Mouse (Mus musculus) hindbrain, embryonic 14.5 days (tissue): ENCODE results near the gene Slf2. TPM values are rescaled to one million over a fixed set of nuclear protein-coding genes. Genes with fewer than 3 reads are reported as not detected.

ENCODE experiments used
- ATAC-seq: fragments of 200-750 bp; cut with Nextera tagmentation; 2 replicates; pipeline ENCODE4 v1.8.0; 2017; ENCODE audit warnings: moderate number of reproducible peaks, mild to moderate bottlenecking, moderate TSS enrichment, moderate library complexity; ENCODE audit not compliant: low FRiP score
- DNase-seq: peaks from one replicate; pipeline ENCODE4 v3.0.0-alpha.2; 2015; ENCODE audit warnings: low spot score
- H3K27ac ChIP-seq: fragments of 300-500 bp; sonication (generic); 2 replicates; pipeline ENCODE4 v1.5.1; 2014; ENCODE audit warnings: mild to moderate bottlenecking, moderate library complexity
- H3K27me3 ChIP-seq: fragments of 300-500 bp; sonication (generic); 2 replicates; pipeline ENCODE4 v1.6.1; 2014; ENCODE audit warnings: mild to moderate bottlenecking, low read length, mixed read lengths; ENCODE audit not compliant: control insufficient read depth, insufficient read depth
- H3K36me3 ChIP-seq: fragments of 300-500 bp; sonication (generic); replicated peaks from 2 replicates; pipeline ENCODE4 v1.6.1; 2014; ENCODE audit not compliant: control insufficient read depth, insufficient read depth
- H3K4me1 ChIP-seq: fragments of 300-500 bp; sonication (generic); replicated peaks from 2 replicates; pipeline ENCODE4 v1.6.1; 2014; ENCODE audit warnings: antibody characterized with exemption, low read length, mixed read lengths; ENCODE audit not compliant: control insufficient read depth, insufficient read depth
- H3K4me2 ChIP-seq: fragments of 300-500 bp; sonication (generic); replicated peaks from 2 replicates; pipeline ENCODE4 v1.6.1; 2014; ENCODE audit warnings: mild to moderate bottlenecking, moderate library complexity
- H3K4me3 ChIP-seq: fragments of 300-500 bp; sonication (generic); replicated peaks from 2 replicates; pipeline ENCODE4 v1.5.1; 2014; ENCODE audit warnings: mild to moderate bottlenecking, low read length
- H3K9ac ChIP-seq: fragments of 300-500 bp; sonication (generic); 2 replicates; pipeline ENCODE4 v1.6.1; 2014
- H3K9me3 ChIP-seq: fragments of 300-500 bp; sonication (generic); 2 replicates; pipeline ENCODE4 v1.6.1; 2016; ENCODE audit warnings: low read length; ENCODE audit not compliant: control insufficient read depth
- WGBS: fragments of 180-500 bp; shearing (Covaris S2); extraction: QIAGEN DNeasy Blood & Tissue Kit; methylation state at CpG from one replicate; pipeline ENCODE4 v1.1.7; 2014; 5-methylcytosine and 5-hydroxymethylcytosine counted together
- polyA plus RNA-seq: library from polyadenylated mRNA; unstranded; fragments of >200 nt; fragmentation: Nextera tagmentation; extraction: Ambion mirVana; gene quantifications from 2 replicates; pipeline ENCODE4 v1.2.1, GENCODE M21; 2014

Gene Slf2
- polyA plus RNA-seq, 1 experiment from 2014 or later = 34.8 TPM

DNA sequence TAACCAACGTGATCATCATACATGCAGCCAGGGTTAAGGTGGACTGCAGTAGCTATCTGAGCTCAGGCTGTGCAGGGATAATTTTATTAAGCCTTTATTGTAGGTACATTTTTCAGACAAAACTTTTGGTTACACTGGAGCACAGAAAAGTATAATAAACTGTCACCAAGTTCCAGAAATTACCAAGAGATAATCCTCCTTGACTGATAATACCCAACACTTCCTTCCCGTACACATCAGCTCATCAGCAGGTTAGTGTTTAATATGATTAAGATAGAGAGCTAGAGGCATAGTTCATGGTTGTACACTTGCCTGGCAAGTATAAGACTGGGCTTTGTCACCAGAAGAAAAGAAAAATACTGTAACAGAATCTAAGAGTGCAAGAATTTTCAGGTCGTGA, 37.4 kb downstream of the Slf2 start:
- no peak overlapping the region for H3K9ac ChIP-seq
- 93% methylated on average over 3 of the region's 3 CpGs for WGBS
- H3K27me3 ChIP-seq = no peaks in the 10 kb centered on the region
- H3K9me3 ChIP-seq = no peaks in the 10 kb centered on the region
- no peaks in the 10 kb centered on the region for H3K4me1 ChIP-seq
- DNase-seq (no peak), ATAC-seq (no peak)
- H3K4me3 ChIP-seq = no peak overlapping the region
- H3K4me2 ChIP-seq = no peak overlapping the region
- no peak overlapping the region for H3K27ac ChIP-seq
- H3K36me3 ChIP-seq = peaks cover 93% of the 10 kb centered on the region

DNA sequence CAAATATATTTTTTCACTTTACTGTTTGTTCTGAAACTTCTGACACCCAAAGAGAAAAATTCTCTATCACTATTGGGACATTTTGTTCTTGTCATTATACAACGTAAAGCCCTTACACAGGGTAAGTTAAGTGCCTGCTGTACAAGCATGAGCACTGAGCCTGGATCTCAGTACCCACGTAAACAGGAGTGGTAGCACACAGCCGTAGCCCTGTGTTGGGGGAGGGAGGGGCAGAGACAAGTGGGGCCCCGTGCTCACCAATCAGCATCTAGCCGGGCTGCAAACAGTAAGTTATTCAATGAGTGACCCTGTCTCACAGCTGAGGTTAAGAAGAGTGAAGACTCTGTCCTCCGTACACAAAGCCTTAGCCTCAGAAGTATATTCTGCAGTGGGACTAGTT, 45.7 kb downstream of the Slf2 start:
- Histone ChIP-seq H3K9ac (no peak overlapping the region), H3K4me3 (no peak overlapping the region), H3K36me3 (peaks cover 97% of the 10 kb centered on the region), H3K27ac (no peak overlapping the region), H3K4me1 (no peaks in the 10 kb centered on the region), H3K9me3 (no peaks in the 10 kb centered on the region), H3K4me2 (no peak overlapping the region), H3K27me3 (no peaks in the 10 kb centered on the region)
- DNase-seq = no peak
- ATAC-seq = no peak
- 79% methylated on average over 6 of the region's 6 CpGs for WGBS

DNA sequence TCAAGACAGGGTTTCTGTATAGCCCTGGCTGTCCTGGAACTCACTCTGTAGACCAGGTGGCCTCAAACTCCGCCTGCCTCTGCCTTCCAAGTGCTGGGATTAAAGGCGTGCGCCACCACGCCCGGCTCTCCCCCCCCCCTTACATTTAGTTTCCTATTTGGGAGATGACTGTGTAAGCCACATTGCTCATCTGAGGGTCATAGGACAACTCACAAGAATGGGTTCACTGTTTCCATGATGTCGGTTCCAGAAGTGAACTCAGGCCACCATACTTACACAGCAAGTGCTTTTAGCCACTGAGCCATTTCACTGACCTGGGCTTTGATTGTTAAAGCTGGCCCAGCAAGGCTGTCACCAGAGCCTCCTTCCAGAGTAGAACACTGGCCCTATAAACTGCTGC, 46.2 kb downstream of the Slf2 start:
- Histone ChIP-seq H3K27ac (no peak overlapping the region), H3K27me3 (no peaks in the 10 kb centered on the region), H3K9ac (no peak overlapping the region), H3K4me1 (no peaks in the 10 kb centered on the region), H3K36me3 (peaks cover 97% of the 10 kb centered on the region), H3K9me3 (no peaks in the 10 kb centered on the region), H3K4me3 (no peak overlapping the region), H3K4me2 (no peak overlapping the region)
- ATAC-seq (no peak), DNase-seq (no peak)
- WGBS = 92% methylated on average over 6 of the region's 6 CpGs

DNA sequence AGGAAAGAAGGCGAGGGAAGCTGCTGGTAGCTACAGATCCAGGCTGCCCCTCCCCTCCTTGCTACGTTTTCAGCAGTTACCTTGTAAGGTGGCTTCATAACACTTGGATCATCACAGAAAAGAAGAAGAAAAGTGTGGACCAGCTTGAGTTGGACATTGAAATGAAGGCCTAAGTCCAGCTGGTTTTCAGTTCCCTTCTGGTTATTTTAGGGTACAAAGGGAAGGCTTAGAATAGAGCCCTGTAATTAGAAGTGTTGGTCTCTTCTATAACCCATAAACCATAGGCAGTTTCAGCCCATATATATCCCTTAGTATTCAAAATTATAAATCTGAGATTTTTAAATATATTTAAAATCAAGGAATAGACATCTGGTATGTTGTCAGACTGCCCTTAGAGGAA, 49.8 kb downstream of the Slf2 start:
- Histone ChIP-seq H3K27me3 (no peaks in the 10 kb centered on the region), H3K27ac (no peak overlapping the region), H3K36me3 (peaks cover 67% of the 10 kb centered on the region), H3K9me3 (no peaks in the 10 kb centered on the region), H3K4me1 (no peaks in the 10 kb centered on the region), H3K4me3 (no peak overlapping the region), H3K4me2 (no peak overlapping the region), H3K9ac (no peak overlapping the region)
- DNase-seq = no peak
- 96% methylated on average over 2 of the region's 2 CpGs for WGBS
- ATAC-seq = no peak

DNA sequence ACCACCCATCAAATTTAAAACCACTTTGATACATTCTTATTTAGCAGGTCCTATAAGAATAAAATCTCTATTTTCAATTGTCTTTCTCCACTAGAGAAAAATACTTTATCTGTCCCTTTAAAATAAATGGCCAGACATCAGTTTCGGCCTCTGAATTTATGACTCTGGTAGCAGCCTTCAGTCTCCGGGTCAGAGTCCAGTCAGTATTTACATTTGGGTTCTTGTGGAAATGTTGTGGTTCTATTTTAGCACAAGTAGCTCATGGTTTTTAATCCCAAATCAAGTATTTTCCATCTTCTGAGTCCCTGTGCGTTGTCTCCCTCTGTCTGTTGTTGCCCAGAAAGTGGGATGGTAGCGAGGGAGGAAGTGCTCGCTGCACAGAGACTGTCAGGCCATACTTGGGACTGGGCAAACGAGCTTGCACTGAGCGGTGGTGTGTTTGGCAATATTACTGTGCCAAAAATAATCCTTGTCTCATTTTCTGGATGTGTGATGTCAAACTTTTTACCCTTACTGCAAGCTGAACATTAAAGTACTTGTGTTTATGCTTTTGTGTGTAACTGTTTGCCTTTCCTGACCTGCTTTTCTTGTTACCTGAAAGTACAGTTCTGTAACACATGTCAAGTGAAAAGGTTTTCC, 51.6 kb downstream of the Slf2 start:
- no peaks in the 10 kb centered on the region for H3K4me1 ChIP-seq
- H3K9ac ChIP-seq = no peak overlapping the region
- 93% methylated on average over 7 of the region's 7 CpGs for WGBS
- peaks cover 49% of the 10 kb centered on the region for H3K36me3 ChIP-seq
- no peak overlapping the region for H3K4me2 ChIP-seq
- H3K27me3 ChIP-seq = no peaks in the 10 kb centered on the region
- H3K4me3 ChIP-seq = no peak overlapping the region
- H3K9me3 ChIP-seq = no peaks in the 10 kb centered on the region
- DNase-seq (no peak), ATAC-seq (no peak)
- no peak overlapping the region for H3K27ac ChIP-seq

DNA sequence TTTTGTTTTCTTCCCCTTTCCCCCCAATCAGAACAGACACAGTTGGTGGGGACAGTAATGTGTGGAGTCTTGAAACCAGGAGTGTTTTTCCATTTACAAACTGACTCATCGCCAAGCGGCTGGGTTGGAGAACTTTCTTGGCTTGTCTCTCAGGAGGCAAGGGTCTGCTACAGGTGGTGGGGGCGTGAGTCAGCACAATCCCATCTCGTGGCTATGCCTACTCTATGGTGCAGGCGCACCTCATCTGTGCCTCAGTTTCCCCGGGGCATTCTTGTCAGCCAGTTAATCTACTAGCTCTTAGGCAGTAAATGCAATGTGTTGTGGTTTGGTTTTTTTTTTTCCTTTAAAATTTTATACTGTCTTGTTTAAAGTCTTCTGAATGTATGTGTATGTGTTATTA, 52.4 kb downstream of the Slf2 start:
- Histone ChIP-seq H3K4me2 (no peak overlapping the region), H3K27me3 (no peaks in the 10 kb centered on the region), H3K9me3 (no peaks in the 10 kb centered on the region), H3K36me3 (peaks cover 41% of the 10 kb centered on the region), H3K27ac (no peak overlapping the region), H3K4me1 (peaks cover 2% of the 10 kb centered on the region; the same call in 1 of the 2 replicates), H3K9ac (no peak overlapping the region), H3K4me3 (no peak overlapping the region)
- no peak for DNase-seq
- ATAC-seq = no peak
- 95% methylated on average over 6 of the region's 6 CpGs for WGBS

DNA sequence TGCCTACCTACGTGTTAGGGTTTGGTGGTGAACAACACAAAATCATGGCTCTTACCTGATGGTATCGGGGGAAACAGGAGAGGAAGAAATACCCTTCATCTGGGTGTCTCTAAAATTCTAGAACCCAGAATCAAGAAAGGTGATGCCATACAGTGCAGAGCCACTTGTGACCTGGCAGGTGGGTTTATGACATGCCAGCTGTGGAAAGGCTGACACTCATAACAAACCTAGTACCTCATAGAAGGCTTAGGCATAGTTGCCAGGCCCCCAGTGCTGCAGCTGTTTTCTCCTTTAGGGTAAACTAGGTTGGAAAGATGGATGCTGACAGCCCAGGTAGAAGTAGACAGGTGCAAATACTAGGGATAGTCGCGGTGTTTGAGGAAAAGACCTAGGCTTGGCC, 53.5 kb downstream of the Slf2 start:
- H3K27me3 ChIP-seq = no peaks in the 10 kb centered on the region
- no peaks in the 10 kb centered on the region for H3K9me3 ChIP-seq
- WGBS = 94% methylated on average over 4 of the region's 4 CpGs
- H3K4me1 ChIP-seq = peaks cover 6% of the 10 kb centered on the region; the same call in 1 of the 2 replicates
- no peak overlapping the region for H3K9ac ChIP-seq
- ATAC-seq = no peak
- H3K36me3 ChIP-seq = peaks cover 31% of the 10 kb centered on the region
- H3K27ac ChIP-seq = no peak overlapping the region
- DNase-seq = no peak
- no peak overlapping the region for H3K4me2 ChIP-seq
- no peak overlapping the region for H3K4me3 ChIP-seq

DNA sequence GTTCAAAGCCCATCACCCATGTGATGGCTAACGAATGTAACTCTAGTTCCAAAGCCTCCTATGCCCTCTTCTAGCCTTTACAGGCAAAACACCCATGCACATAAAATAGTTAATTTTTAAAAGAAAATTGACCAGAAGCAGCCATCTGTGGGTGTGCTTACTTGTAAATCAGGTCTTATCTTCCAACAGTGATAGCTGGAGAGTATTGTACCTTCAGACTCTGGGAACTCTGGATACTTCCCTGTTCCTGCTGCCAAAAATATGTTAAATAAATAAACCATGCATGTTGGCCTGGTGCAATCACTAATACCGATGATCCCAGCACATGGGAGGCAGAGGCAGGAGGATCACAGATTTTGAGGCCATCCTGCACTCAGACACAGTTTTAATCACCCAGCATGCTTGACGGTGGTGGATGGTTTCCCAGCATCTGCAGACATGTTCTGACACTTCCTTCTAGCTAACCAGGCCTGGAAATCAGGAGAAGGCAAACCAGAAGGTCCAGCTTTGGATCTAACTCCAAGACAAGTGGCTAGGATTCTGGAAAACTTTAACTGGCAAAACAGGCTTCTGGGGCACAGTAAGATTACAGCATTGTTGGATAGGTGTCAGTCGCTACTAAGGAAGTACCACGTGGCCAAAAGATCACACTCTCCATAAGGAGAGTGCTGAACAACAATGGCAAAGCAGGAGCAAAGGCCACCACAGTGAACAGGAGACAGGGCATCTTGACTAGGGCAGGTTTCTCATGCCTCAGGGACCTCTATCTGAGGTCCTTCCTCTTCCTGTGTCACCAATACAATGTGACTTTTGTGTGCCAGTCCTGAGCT, 54.4 kb downstream of the Slf2 start:
- H3K27me3 ChIP-seq = no peaks in the 10 kb centered on the region
- H3K4me3 ChIP-seq = no peak overlapping the region
- H3K27ac ChIP-seq = no peak overlapping the region
- ATAC-seq (no peak), DNase-seq (no peak)
- H3K9ac ChIP-seq = no peak overlapping the region
- H3K9me3 ChIP-seq = no peaks in the 10 kb centered on the region
- no peak overlapping the region for H3K4me2 ChIP-seq
- 69% methylated on average over 5 of the region's 5 CpGs for WGBS
- H3K36me3 ChIP-seq = peaks cover 22% of the 10 kb centered on the region
- peaks cover 14% of the 10 kb centered on the region for H3K4me1 ChIP-seq

DNA sequence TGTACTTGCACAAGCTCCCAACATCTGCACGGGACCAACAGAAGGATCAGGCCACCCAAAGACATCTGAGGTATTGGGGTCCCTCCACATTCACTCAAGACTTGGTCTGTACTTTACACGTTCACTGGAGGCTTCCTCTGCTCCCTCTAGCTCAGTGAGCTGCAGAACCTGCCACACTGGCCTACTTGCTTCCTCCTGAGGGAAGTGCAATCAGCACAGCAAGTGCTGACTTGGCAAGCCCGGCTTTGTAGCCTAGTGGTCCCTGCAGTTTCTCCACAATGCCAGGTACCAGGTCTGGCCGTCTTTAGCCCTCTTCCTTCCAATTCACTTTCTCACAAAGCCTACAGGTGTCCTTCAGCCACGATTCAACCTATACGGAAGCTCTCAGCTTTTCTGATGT, 56.1 kb downstream of the Slf2 start:
- Histone ChIP-seq H3K36me3 (peaks cover 9% of the 10 kb centered on the region), H3K4me3 (no peak overlapping the region), H3K4me2 (no peak overlapping the region), H3K27ac (no peak overlapping the region), H3K9ac (no peak overlapping the region), H3K4me1 (peaks cover 29% of the 10 kb centered on the region), H3K27me3 (no peaks in the 10 kb centered on the region), H3K9me3 (no peaks in the 10 kb centered on the region)
- DNase-seq (no peak), ATAC-seq (no peak)
- WGBS = 68% methylated on average over 6 of the region's 6 CpGs
